Mouse (Mus musculus): ENCODE data around the gene Lman1l. TPM values are rescaled to one million over a fixed set of nuclear protein-coding genes. Genes with fewer than 3 reads are reported as not detected.

Gene Lman1l
- polyA plus RNA-seq, 1 experiment from 2014 or later = not detected

- Histone ChIP-seq H3K9me3 (replicated peaks) (no peaks in the 10 kb centered on the region), H3K36me3 (ENCODE audit: poor library complexity, severe bottlenecking) (peaks cover 3% of the 10 kb centered on the region), H3K4me2 (0 out of 2 replicates have a peak overlapping the region, but pooled peaks have one; percentile 5), H3K4me3 (no peak overlapping the region), H3K9ac (peak overlapping the region; percentile 34; the same call in 1 of the 2 replicates), H3K27me3 (0 out of 2 replicates have a peak, but pooled peaks cover 3% of the 10 kb centered on the region), H3K27ac (no peak overlapping the region), H3K4me1 (peaks cover 41% of the 10 kb centered on the region)
- no peak for ATAC-seq
- WGBS = 86% methylated on average over 4 of the region's 4 CpGs
Observed at GRCm38 (mm10) chr9:57562896-57563372, 57.6 kb downstream of the Lman1l start.

DNA sequence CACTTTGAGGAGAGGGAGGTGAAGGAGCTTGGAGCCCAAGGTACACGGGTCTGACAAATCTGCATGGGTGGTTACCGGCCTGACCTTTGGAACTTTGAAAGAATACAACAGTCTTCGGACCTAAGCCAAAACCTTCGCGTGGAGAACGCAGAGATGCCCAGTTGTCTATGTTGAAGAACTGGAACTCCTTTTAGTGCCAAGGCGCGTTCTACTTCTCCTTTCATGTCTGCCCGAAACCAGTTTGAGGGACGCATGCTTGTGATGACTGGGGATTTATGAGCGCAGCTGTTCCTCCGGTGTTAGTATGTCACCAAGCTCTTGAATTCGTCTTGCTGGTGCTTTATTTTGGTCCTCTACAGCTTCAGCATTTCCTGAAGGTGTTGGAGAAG is 58.9 kb downstream of the Lman1l start:
- peak overlapping the region; percentile 76 for H3K9ac ChIP-seq
- WGBS = 82% methylated on average over 13 of the region's 13 CpGs
- ATAC-seq = no peak
- no peaks in the 10 kb centered on the region for H3K9me3 ChIP-seq (replicated peaks)
- peak overlapping the region; percentile 63 for H3K4me3 ChIP-seq
- peak overlapping the region; percentile 77 for H3K4me2 ChIP-seq
- H3K27ac ChIP-seq = no peak overlapping the region
- H3K36me3 ChIP-seq (ENCODE audit: poor library complexity, severe bottlenecking) = no peaks in the 10 kb centered on the region
- 0 out of 2 replicates have a peak, but pooled peaks cover 3% of the 10 kb centered on the region for H3K27me3 ChIP-seq
- H3K4me1 ChIP-seq = peaks cover 41% of the 10 kb centered on the region

GRCm38 (mm10) chr9:57560861-57561710 is 59.5 kb downstream of the Lman1l start, which contains the start of gene Scamp2:
Gene Scamp2, plus strand, starts transcription at chr9:57560943.
- peak within 1 kb of the TSS; percentile 52 for H3K27ac ChIP-seq
- H3K4me2 ChIP-seq = peak within 1 kb of the TSS; percentile 77
- peaks cover 38% of the 10 kb centered on the region for H3K4me1 ChIP-seq
- H3K9me3 ChIP-seq (replicated peaks) = no peaks in the 10 kb centered on the region
- H3K27me3 ChIP-seq = 0 out of 2 replicates have a peak, but pooled peaks cover 3% of the 10 kb centered on the region
- H3K4me3 ChIP-seq = peak within 1 kb of the TSS; percentile 63
- under 1% methylated on average over 37 of the region's 37 CpGs for WGBS
- peak within 1 kb of the TSS; percentile 76 for H3K9ac ChIP-seq
- H3K36me3 ChIP-seq (ENCODE audit: poor library complexity, severe bottlenecking) = no peaks in the 10 kb centered on the region
- peak; percentile 100 for ATAC-seq

DNA sequence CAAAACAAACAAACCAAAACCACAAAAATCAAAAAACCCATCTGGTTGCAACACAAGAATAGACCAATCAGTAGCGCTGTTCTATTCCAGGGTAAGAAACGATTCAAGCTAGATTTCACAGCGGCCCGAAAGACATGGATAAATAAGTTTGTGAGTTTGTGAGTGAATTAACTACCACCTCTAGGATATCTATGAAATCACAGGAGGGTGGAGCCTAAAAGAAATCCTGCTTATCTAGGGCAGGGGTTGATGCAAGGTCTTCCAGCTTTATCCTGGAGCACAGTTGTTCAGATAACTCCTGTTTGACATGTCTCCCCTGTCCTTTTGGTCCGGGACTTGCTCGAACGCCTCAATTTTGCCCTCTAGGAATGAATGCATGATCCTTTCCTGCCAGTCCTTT is 60.3 kb downstream of the Lman1l start:
- 25% methylated on average over 7 of the region's 7 CpGs for WGBS
- Histone ChIP-seq H3K4me2 (peak overlapping the region; percentile 77), H3K36me3 (ENCODE audit: poor library complexity, severe bottlenecking) (no peaks in the 10 kb centered on the region), H3K4me1 (peaks cover 30% of the 10 kb centered on the region), H3K9me3 (replicated peaks) (no peaks in the 10 kb centered on the region), H3K9ac (peak overlapping the region; percentile 76), H3K27ac (peak overlapping the region; percentile 52), H3K4me3 (peak overlapping the region; percentile 63), H3K27me3 (0 out of 2 replicates have a peak, but pooled peaks cover 3% of the 10 kb centered on the region)
- ATAC-seq = 0 out of 2 replicates have a peak, but pooled peaks have one; percentile 3

GRCm38 (mm10) chr9:57559568-57559967 is 61.0 kb downstream of the Lman1l start:
- H3K4me3 ChIP-seq = no peak overlapping the region
- no peaks in the 10 kb centered on the region for H3K9me3 ChIP-seq (replicated peaks)
- H3K36me3 ChIP-seq (ENCODE audit: poor library complexity, severe bottlenecking) = no peaks in the 10 kb centered on the region
- no peak for ATAC-seq
- WGBS = 74% methylated on average over 2 of the region's 2 CpGs
- no peak overlapping the region for H3K9ac ChIP-seq
- H3K27ac ChIP-seq = no peak overlapping the region
- no peak overlapping the region for H3K4me2 ChIP-seq
- H3K27me3 ChIP-seq = 0 out of 2 replicates have a peak, but pooled peaks cover 3% of the 10 kb centered on the region
- peaks cover 32% of the 10 kb centered on the region for H3K4me1 ChIP-seq

GRCm38 (mm10) chr9:57558625-57559024 is 61.9 kb downstream of the Lman1l start:
- Histone ChIP-seq H3K27ac (no peak overlapping the region), H3K27me3 (0 out of 2 replicates have a peak, but pooled peaks cover 3% of the 10 kb centered on the region), H3K4me3 (no peak overlapping the region), H3K4me1 (peaks cover 33% of the 10 kb centered on the region), H3K9ac (no peak overlapping the region), H3K9me3 (replicated peaks) (no peaks in the 10 kb centered on the region), H3K4me2 (no peak overlapping the region), H3K36me3 (ENCODE audit: poor library complexity, severe bottlenecking) (no peaks in the 10 kb centered on the region)
- 89% methylated on average over 4 of the region's 4 CpGs for WGBS
- ATAC-seq = no peak

- ATAC-seq = no peak
- Histone ChIP-seq H3K36me3 (ENCODE audit: poor library complexity, severe bottlenecking) (no peaks in the 10 kb centered on the region), H3K9ac (no peak overlapping the region), H3K4me1 (peaks cover 20% of the 10 kb centered on the region), H3K4me3 (no peak overlapping the region), H3K27me3 (0 out of 2 replicates have a peak, but pooled peaks cover 3% of the 10 kb centered on the region), H3K4me2 (no peak overlapping the region), H3K27ac (no peak overlapping the region), H3K9me3 (replicated peaks) (no peaks in the 10 kb centered on the region)
- WGBS = 67% methylated on average over 3 of the region's 3 CpGs
Observed at GRCm38 (mm10) chr9:57557215-57557614, 63.4 kb downstream of the Lman1l start.

Other genes starting within 250 kb of the Lman1l start
- gene Ppcdc, start 180.7 kb downstream of the Lman1l start, polyA plus RNA-seq (2015; fragmentation: Nextera tagmentation; extraction: Ambion mirVana) = 26.1 TPM in 2 replicates
- gene Scamp5, start 152.7 kb downstream of the Lman1l start, polyA plus RNA-seq (2015; fragmentation: Nextera tagmentation; extraction: Ambion mirVana) = 52.2 and 62.1 TPM in 2 replicates
- 11.0 and 12.8 TPM in 2 replicates for gene Rpp25, start 116.7 kb downstream of the Lman1l start, polyA plus RNA-seq (2015; fragmentation: Nextera tagmentation; extraction: Ambion mirVana)
- gene Cox5a, start 99.5 kb downstream of the Lman1l start, polyA plus RNA-seq (2015; fragmentation: Nextera tagmentation; extraction: Ambion mirVana) = 775 and 903 TPM in 2 replicates
- gene Fam219b, start 83.2 kb downstream of the Lman1l start, polyA plus RNA-seq (2015; fragmentation: Nextera tagmentation; extraction: Ambion mirVana) = 20.1 and 23.3 TPM in 2 replicates
- gene Mpi, start 68.0 kb downstream of the Lman1l start, polyA plus RNA-seq (2015; fragmentation: Nextera tagmentation; extraction: Ambion mirVana) = 63.2 and 70.0 TPM in 2 replicates
- 56.5 and 63.9 TPM in 2 replicates for gene Scamp2, start 59.8 kb downstream of the Lman1l start, polyA plus RNA-seq (2015; fragmentation: Nextera tagmentation; extraction: Ambion mirVana)
- 20.0 and 20.3 TPM in 2 replicates for gene Ulk3, start 31.3 kb downstream of the Lman1l start, polyA plus RNA-seq (2015; fragmentation: Nextera tagmentation; extraction: Ambion mirVana)
- gene Cplx3, start 14.5 kb downstream of the Lman1l start, polyA plus RNA-seq (2015; fragmentation: Nextera tagmentation; extraction: Ambion mirVana) = not detected in 2 replicates
- 35.0 and 39.8 TPM in 2 replicates for gene Csk, start 32.9 kb upstream of the Lman1l start, polyA plus RNA-seq (2015; fragmentation: Nextera tagmentation; extraction: Ambion mirVana)
- not detected in 2 replicates for gene Cyp1a2, start 62.9 kb upstream of the Lman1l start, polyA plus RNA-seq (2015; fragmentation: Nextera tagmentation; extraction: Ambion mirVana)
- 0.06 TPM in 1 of 2 replicates, not detected in the other for gene Cyp1a1, start 67.2 kb upstream of the Lman1l start, polyA plus RNA-seq (2015; fragmentation: Nextera tagmentation; extraction: Ambion mirVana)
- 36.0 and 41.5 TPM in 2 replicates for gene Edc3, start 87.8 kb upstream of the Lman1l start, polyA plus RNA-seq (2015; fragmentation: Nextera tagmentation; extraction: Ambion mirVana)
- 90.5 and 91.0 TPM in 2 replicates for gene Clk3, start 145.1 kb upstream of the Lman1l start, polyA plus RNA-seq (2015; fragmentation: Nextera tagmentation; extraction: Ambion mirVana)
- gene Arid3b, start 216.0 kb upstream of the Lman1l start, polyA plus RNA-seq (2015; fragmentation: Nextera tagmentation; extraction: Ambion mirVana) = 12.3 and 12.8 TPM in 2 replicates